Mouse (Mus musculus) telencephalon, adult 2 months (tissue): ENCODE results near the gene Gpr61.

ENCODE experiments used
- DNase-seq: peaks from one replicate; pipeline ENCODE4 v3.0.0-alpha.2; 2011; ENCODE audit warnings: low read depth, low spot score

The Gpr61 gene

DNA sequence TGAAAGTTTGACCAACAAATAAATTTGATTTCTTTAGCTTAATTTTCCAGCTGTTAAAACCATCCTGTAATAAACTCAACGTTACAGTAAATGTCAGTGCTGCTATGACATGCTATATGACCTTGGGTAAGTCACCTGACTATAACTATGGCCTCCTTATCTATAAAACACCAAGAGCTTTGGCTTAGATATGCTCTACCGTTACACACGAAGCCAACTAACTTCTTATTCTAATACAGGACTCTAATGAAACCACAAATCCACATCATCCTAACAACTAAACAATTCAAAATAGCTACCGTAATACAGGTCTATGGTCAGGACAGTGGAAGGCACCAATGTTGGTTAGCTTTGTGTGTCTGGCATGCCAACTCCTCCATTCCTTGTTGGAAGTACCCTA is 24.9 kb downstream of the Gpr61 start:
- DNase-seq, result no peak

DNA sequence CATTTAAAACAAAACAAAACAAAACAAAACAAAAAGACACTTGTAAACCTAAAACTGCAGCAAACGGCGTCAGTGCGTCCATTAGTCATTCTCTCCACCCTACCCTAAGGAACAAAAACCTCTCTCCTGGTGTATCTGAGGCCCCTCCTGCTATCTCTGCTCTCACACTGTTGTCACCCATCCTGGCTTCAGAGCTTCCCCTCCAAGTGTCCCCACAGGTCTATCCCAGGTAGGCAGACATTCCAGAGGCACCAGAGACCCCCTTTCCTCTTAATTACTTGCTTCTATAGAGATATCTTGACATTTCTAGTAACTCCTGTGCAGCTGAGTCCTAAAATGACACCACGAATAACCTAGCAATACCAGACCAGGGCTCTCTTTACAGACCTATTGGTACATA is 25.3 kb downstream of the Gpr61 start:
- no peak for DNase-seq

DNA sequence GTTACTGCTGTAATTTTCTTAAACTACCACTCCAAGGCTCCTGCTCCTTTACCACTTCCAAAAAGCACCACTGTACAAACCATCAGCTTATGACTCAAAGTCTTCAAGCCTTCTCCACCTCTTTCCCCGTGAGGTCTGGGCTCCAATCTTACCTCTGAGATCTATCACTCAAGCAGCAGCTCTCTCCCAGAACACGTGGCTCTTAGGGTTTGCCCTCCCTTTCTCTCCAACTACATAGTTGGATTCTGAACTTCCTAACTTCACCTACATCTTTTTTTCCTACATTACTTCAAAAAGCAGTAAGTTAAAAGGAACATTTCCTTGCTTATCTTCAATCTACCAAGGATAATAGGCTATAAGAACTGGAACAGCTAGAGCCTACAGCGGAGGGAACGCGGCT is 26.2 kb downstream of the Gpr61 start:
- no peak for DNase-seq

DNA sequence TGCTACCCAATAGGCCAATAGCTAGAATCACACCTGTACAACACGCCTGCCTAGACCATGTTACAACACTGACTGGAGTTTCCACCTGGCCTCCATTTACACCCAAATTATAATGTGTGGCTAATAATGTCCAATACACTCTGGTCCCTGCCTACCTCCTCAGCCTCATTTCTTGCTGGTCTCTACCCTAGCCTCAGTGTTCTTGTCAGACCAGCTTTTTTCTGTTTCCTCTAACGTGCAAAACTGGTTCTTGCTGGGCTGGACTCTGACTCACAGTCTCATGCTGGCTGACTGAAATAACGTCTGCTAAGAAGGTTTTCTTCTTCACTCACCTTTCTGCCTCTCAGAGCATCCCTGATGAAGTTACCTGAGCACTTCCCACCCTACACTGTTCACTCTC is 28.4 kb downstream of the Gpr61 start:
- no peak for DNase-seq

DNA sequence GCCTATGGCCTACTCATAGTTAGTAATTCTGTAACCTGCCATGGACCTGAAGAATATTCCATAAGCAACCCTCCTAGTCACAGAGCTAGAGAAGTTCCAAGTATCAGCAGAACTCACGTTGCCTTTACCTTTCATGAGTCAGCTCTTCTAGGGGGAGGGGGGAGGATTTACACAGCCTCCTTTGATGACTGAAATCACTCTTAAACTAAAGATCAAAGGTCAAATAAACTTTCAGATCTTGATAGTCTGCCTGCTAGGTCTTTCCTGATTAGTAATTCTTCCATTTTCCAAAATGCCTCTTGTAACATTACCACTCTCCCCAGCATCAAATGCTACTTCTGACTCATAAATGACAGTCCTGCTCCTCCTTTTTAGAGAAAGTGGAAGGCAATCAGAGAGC is 30.6 kb downstream of the Gpr61 start:
- DNase-seq, result no peak

DNA sequence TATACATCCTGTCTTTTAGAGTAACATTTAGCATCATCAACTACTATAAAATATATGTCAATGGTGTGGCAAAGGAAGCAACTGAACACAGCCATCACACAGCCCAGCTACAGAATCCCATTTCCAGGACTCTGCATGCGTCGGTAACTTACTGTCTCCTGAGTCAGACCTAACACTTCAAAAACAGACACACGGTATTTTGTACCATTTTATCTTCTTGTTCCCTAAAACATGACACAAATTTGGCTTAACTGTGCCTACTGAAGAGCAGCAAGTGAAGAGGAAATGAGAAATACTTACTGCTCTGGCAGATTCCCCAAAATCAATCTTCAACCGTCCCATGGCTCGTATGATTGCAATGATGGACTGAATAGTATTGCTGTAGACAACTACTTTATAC is 31.4 kb downstream of the Gpr61 start:
- no peak for DNase-seq

DNA sequence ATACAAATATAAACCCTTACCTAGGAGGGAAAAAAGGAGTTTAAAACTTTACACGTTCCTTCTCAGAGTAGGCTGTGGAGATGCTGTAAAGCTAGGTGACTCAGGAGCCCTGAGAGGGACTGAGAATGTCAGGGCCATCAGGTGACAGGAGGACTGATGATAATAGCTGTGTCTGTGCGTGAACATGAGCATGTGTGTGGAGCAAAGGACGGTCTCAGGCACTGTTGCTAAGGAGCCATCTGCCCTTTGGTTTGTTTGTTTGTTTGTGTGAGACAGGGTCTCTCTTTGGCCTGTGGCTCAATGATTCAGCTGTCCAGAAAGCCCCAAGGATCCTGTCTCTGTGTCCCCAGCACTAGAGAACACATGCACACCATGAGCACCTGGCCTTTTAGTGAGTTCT is 33.6 kb downstream of the Gpr61 start:
- DNase-seq, result no peak

DNA sequence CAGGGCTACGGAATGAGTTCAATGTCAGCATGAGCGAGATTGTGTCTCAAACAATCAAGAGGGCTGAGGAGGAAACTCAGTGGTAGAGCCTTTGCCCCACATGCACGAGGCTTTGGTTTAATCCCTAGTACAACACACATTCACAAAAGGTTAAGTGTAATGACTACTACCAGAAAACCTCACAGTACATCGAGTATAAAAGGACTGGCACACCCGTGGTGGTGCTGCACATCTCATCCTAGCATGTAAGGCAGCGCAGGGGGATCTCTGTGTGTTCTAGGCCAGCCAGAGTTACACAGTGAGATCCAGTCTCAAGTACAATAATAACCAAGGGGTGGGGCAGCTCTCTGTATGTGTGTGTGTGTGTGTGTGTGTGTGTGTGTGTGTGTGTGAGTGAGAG is 37.2 kb downstream of the Gpr61 start:
- no peak for DNase-seq

DNA sequence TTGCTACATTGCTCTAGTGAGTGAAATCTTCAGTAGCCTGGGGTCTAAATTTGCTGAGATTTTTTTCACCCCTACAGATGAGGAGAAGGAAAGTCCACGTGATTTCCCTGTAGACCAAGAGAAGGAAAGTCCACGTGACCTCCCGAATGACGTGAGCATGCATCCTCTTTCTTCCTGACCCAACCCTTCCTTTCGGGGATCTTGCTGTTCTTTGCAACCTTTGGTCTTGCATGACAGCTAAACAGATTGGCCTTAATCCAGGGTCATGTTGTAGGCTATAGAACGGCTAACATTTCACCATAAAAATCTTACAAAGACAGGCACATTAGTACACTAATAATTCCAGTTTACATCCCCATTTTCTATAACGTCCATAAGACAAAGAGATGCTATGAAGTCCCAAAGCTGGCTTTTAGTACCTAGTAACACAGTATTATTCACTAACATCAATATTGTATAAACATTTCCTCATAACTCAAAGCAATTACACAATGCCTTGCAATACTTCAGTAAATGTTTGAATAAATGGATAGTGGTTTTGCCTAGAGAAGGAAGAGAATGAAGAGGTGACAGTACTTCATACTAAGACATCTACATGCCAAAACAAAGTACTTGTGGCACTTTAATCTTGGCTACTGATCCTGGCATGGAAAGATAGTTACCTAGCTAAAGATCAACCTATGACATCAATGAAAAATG is 40.9 kb downstream of the Gpr61 start:
- no peak for DNase-seq

DNA sequence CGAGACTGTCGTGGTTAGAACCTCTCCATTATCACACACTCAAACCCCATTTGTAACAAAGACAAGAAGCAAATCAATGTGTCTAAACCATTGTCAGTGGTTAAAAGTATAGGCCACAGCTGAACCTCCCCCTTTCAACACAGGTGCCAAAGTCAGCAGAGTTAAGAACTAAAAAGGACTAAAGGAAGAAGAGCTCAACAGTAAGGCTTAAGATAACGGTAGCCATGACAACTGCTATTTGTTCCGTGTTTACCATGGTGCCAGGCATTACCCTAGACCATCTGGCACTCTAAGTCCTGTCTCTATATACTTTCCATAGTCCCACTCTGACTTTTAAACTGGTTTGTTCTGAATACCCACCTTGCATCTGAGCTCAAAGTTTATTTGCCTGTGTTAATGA is 42.0 kb downstream of the Gpr61 start:
- no peak for DNase-seq

DNA sequence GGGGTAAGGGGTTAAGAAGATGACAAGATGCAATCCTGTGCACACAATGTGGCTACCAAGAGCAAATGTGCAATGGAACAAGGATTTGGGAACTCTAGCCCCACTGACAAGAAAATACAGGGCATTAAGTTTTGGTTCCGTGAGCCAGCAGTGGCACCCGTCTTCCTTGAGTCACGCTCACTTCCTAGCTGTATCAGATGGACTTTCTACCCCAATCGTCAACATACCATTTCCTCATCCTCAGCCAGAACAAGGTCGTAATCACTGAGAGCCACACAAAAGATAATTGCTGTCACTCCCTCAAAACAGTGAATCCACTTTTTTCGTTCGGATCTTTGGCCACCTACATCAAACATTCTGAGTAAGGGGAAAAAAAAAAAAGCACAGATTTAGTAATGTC is 42.4 kb downstream of the Gpr61 start:
- DNase-seq, result no peak

DNA sequence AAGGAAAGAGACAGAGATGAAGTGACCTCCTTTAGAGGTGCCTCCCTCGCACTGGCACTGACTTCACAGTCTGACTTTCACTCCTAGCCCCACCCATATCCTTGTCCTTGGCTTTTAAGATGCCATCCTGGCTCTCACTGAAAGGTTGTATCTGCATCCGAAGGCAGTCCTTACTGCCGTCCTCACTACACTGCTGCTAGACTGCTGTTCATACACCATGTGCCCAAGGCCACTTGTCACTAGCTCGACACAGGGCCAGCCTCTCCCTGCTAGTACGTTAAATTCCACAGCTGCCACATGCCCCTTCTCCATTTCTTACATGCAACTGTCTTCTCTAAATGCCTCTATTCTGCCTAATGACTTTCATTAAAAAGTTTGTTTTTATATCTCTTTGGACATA is 43.4 kb downstream of the Gpr61 start:
- no peak for DNase-seq

DNA sequence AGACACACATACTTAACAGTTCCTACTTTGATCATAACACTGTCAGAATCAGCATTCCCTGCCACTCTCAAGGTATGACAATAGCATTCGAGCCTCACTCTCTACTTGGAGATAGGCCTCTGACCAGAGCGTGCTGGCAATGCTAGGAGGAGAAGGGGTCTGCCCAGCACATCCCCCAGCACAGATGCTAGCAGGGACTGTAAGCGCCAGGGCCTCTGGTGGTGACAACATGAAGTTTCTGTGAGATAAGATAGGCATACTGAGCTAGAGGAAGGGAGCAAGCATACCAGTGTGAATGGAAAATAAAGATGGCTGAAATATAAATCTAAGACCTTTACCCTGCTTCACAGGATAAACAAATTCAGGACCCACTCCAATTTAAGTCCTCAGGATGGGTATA is 49.4 kb downstream of the Gpr61 start:
- no peak for DNase-seq

DNA sequence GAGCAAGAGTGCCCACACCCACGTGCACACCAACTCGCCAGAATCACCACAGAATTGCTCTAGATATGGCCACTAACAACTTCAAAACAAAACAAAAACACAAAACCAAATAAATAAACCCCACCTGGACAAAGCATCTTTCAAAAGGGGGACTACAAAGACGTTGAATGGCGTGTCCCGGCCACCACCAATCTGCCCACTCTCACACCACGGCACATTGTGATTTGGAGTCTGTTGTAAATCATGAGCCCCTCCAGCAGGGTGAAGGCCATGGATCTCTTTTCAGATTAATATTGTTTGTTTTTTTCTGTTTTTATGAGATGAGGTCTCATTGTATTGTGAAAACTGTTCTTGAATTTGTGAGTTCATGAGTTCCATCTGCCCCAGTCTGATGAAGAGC is 52.6 kb downstream of the Gpr61 start:
- DNase-seq, result no peak

DNA sequence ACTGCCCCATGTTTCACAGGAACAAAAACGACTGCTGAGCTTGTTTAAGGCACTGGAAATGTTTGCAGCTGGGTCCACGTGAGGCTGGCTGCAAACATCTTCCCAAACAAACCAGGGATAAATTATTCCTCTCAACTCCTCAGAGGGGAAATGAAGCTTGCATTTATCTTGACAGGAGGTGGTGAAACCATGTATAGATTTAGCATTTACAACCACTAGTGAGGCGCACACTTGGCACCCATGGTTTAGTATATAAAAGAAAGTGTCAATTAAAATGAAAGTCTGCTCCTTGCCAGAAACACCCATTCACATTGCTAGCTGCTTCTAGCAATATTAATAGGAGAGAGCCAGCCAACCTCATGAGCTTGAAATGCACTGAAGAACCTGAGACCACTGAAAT is 53.1 kb downstream of the Gpr61 start:
- DNase-seq, result no peak
